Mouse (Mus musculus): ENCODE data around the gene Ppp4r1. TPM values are rescaled to one million over a fixed set of nuclear protein-coding genes. Genes with fewer than 3 reads are reported as not detected.

The Ppp4r1 gene
- total and polyA plus RNA-seq, 3 experiments, result 12.9 to 17.1 (median 13.6) TPM

- TF ChIP-seq SMC3 (IDR thresholded peaks at IDR 0.05; ENCODE audit: low read depth, low read length) (no peak), TBP (conservative IDR thresholded peaks at IDR 0.05; ENCODE audit: low read depth, low read length) (no peak), NELFE (IDR thresholded peaks at IDR 0.05; ENCODE audit: low read depth, low read length) (no peak)
- Histone ChIP-seq H3K79me2 (replicated peaks; ENCODE audit: control insufficient read depth, extremely low read depth, insufficient read depth, poor library complexity, severe bottlenecking) (no peaks in the 10 kb centered on the region), H3K27me3 (replicated peaks) (no peaks in the 10 kb centered on the region), H3K27ac (ENCODE audit: insufficient read depth, low read depth) (no peak overlapping the region), H3K9me3 (replicated peaks; ENCODE audit: low read length) (no peaks in the 10 kb centered on the region), H3K4me1 (ENCODE audit: control insufficient read depth in 1 of 2, insufficient read depth in 2 of 2) (peaks cover 0 to 6% of the 10 kb centered on the region in 2 experiments; a peak in 1 of 4 replicates), H3K36me3 (replicated peaks in 1 of 2; ENCODE audit: control insufficient read depth in 1 of 2, insufficient read depth in 1 of 2, low read length in 1 of 2) (peaks cover 47 to 83% of the 10 kb centered on the region in 2 experiments), H3K9ac (ENCODE audit: insufficient read depth, low read depth) (no peak overlapping the region), H3K4me3 (replicated peaks in 1 of 3; ENCODE audit: low read depth in 2 of 3, low read length in 2 of 3, poor library complexity in 1 of 3) (no peak overlapping the region), H3K4me2 (ENCODE audit: insufficient read depth, low read depth, poor library complexity, severe bottlenecking) (no peak overlapping the region)
- no peak for DNase-seq (ENCODE audit: extremely low read depth)
- dilution Hi-C loops (cut with MboI; ENCODE audit: extremely low pct_ligation_motif_present, extremely low pct_unique_long_range_greater_than_20kb, low sequenced_read_pairs) (no loop called here), in situ Hi-C loops (cut with MboI; ENCODE audit: low pct_ligation_motif_present, low pct_unique_long_range_greater_than_20kb, low sequenced_read_pairs) (no loop called here)
These were observed 37.8 kb downstream of the Ppp4r1 start for GRCm38 (mm10) chr17:65820197-65820596.

GRCm38 (mm10) chr17:65822423-65822822 is 40.0 kb downstream of the Ppp4r1 start:
- Histone ChIP-seq H3K9me3 (replicated peaks; ENCODE audit: low read length) (no peaks in the 10 kb centered on the region), H3K27me3 (replicated peaks) (no peaks in the 10 kb centered on the region), H3K4me2 (ENCODE audit: insufficient read depth, low read depth, poor library complexity, severe bottlenecking) (no peak overlapping the region), H3K9ac (ENCODE audit: insufficient read depth, low read depth) (no peak overlapping the region), H3K4me1 (ENCODE audit: control insufficient read depth in 1 of 2, insufficient read depth in 2 of 2) (peaks cover under 1 to 19% of the 10 kb centered on the region in 2 experiments; a peak in 2 of 4 replicates), H3K4me3 (replicated peaks in 1 of 3; ENCODE audit: low read depth in 2 of 3, low read length in 2 of 3, poor library complexity in 1 of 3) (no peak overlapping the region), H3K79me2 (replicated peaks; ENCODE audit: control insufficient read depth, extremely low read depth, insufficient read depth, poor library complexity, severe bottlenecking) (no peaks in the 10 kb centered on the region), H3K27ac (ENCODE audit: insufficient read depth, low read depth) (no peak overlapping the region), H3K36me3 (replicated peaks in 1 of 2; ENCODE audit: control insufficient read depth in 1 of 2, insufficient read depth in 1 of 2, low read length in 1 of 2) (peaks cover 44 to 74% of the 10 kb centered on the region in 2 experiments)
- TF ChIP-seq USF2 (conservative IDR thresholded peaks at IDR 0.05; ENCODE audit: low read depth, low read length) (no peak), ETS1 (conservative IDR thresholded peaks at IDR 0.05; ENCODE audit: low read depth, low read length) (no peak), POLR2A (IDR thresholded peaks at IDR 0.05; ENCODE audit: low read depth, low read length) (no peak), RCOR1 (conservative IDR thresholded peaks at IDR 0.05; ENCODE audit: low read depth, low read length) (no peak), BHLHE40 (IDR thresholded peaks at IDR 0.05; ENCODE audit: low read depth, low read length) (no peak), MAZ (IDR thresholded peaks at IDR 0.05; ENCODE audit: low read depth, low read length) (no peak), TCF12 (IDR thresholded peaks at IDR 0.05; ENCODE audit: low read depth, low read length) (no peak), JUN (IDR thresholded peaks at IDR 0.05; ENCODE audit: insufficient read depth, low read depth, low read length) (no peak), MXI1 (IDR thresholded peaks at IDR 0.05; ENCODE audit: low read depth, low read length) (no peak), CHD2 (IDR thresholded peaks at IDR 0.05; ENCODE audit: low read length) (no peak), ZNF384 (IDR thresholded peaks at IDR 0.05; ENCODE audit: low read depth, low read length) (no peak), JUND (conservative IDR thresholded peaks at IDR 0.05; ENCODE audit: low read depth, low read length) (no peak), CTCF (conservative IDR thresholded peaks at IDR 0.05 in 1 of 2, IDR thresholded peaks at IDR 0.05 in 1 of 2; ENCODE audit: low read depth in 2 of 2, low read length in 2 of 2) (no peak), MAFK (IDR thresholded peaks at IDR 0.05; ENCODE audit: insufficient replicate concordance, low read length) (no peak), MAX (IDR thresholded peaks at IDR 0.05; ENCODE audit: low read length) (no peak), IRF4 (IDR thresholded peaks at IDR 0.05; ENCODE audit: low read depth, low read length) (no peak), NRF1 (IDR thresholded peaks at IDR 0.05; ENCODE audit: low read depth, low read length) (no peak), UBTF (IDR thresholded peaks at IDR 0.05; ENCODE audit: low read depth, low read length) (no peak)
- dilution Hi-C loops (cut with MboI; ENCODE audit: extremely low pct_ligation_motif_present, extremely low pct_unique_long_range_greater_than_20kb, low sequenced_read_pairs) (no loop called here), in situ Hi-C loops (cut with MboI; ENCODE audit: low pct_ligation_motif_present, low pct_unique_long_range_greater_than_20kb, low sequenced_read_pairs) (no loop called here)
- DNase-seq (ENCODE audit: extremely low read depth), result no peak
